Mouse (Mus musculus) intestine, postnatal 0 days (tissue): ENCODE measurements at regions not wholly inside any gene's neighbourhood (a gene's known extent, or its start where the extent isn't known, plus 50 kb on each side); places are given as distances from the start of the nearest gene placed in this dataset.
A peak's percentile ranks its signal among the peaks of the same experiment; 100 is the strongest.

Source experiments
- ATAC-seq: fragments of 200-750 bp; cut with Nextera tagmentation; 2 replicates; pipeline ENCODE4 v1.8.0; 2017; ENCODE audit warnings: mild to moderate bottlenecking, moderate TSS enrichment, moderate library complexity
- H3K27ac ChIP-seq: fragments of 300-500 bp; sonication (generic); 2 replicates; pipeline ENCODE4 v1.5.1; 2014; ENCODE audit warnings: mild to moderate bottlenecking, low read depth, low read length, moderate library complexity
- H3K27me3 ChIP-seq: fragments of 300-500 bp; sonication (generic); replicated peaks from 2 replicates; pipeline ENCODE4 v1.6.1; 2014; ENCODE audit warnings: low read length, mixed read lengths; ENCODE audit not compliant: control insufficient read depth, insufficient read depth
- H3K36me3 ChIP-seq: fragments of 300-500 bp; sonication (generic); 2 replicates; pipeline ENCODE4 v1.6.1; 2014; ENCODE audit warnings: mild to moderate bottlenecking, moderate library complexity; ENCODE audit not compliant: control insufficient read depth, insufficient read depth
- H3K4me1 ChIP-seq: fragments of 300-500 bp; sonication (generic); replicated peaks from 2 replicates; pipeline ENCODE4 v1.6.1; 2014; ENCODE audit warnings: antibody characterized with exemption, low read length, mixed read lengths; ENCODE audit not compliant: control insufficient read depth, insufficient read depth
- H3K4me2 ChIP-seq: fragments of 300-500 bp; sonication (generic); replicated peaks from 2 replicates; pipeline ENCODE4 v1.6.1; 2014; ENCODE audit warnings: low read depth, mild to moderate bottlenecking, moderate library complexity
- H3K4me3 ChIP-seq: fragments of 300-500 bp; sonication (generic); 2 replicates; pipeline ENCODE4 v1.5.1; 2014; ENCODE audit warnings: low read depth, low read length
- H3K9ac ChIP-seq: fragments of 300-500 bp; sonication (generic); 2 replicates; pipeline ENCODE4 v1.6.1; 2014; ENCODE audit warnings: mild to moderate bottlenecking, low read depth, low read length
- H3K9me3 ChIP-seq: fragments of 300-500 bp; sonication (generic); 2 replicates; pipeline ENCODE4 v1.6.1; 2016; ENCODE audit warnings: mixed run types; ENCODE audit not compliant: control insufficient read depth
- CTCF ChIP-seq: sonication (generic); IDR thresholded peaks from 2 replicates; pipeline ENCODE4 v1.5.1; 2016; ENCODE audit warnings: low read depth, mild to moderate bottlenecking, control low read depth, antibody characterized with exemption, moderate library complexity
- WGBS: fragments of 180-500 bp; shearing (Covaris S2); extraction: QIAGEN DNeasy Blood & Tissue Kit; methylation state at CpG from one replicate; pipeline ENCODE4 v1.1.7; 2014; 5-methylcytosine and 5-hydroxymethylcytosine counted together

DNA sequence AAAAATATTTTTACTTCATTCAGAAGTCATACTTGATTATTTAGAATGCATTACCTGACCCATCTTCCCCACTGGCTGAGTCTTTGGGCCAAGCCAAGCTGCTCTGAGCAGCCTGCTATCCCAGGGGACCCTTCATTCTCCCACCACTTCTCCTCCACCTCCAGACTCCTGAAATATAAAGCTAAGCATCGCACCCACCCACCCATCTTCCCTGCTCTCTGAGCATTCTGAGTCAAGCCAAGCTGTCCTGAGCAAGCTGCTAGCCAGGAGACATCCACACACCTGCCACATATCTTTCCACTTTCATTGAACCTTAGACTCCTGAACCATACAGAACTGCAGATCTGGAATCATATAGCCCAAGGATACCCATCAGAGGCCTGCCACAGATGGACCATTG lies 1456.2 kb upstream of the Adam24 start:
- H3K9ac ChIP-seq, result no peak overlapping the region
- ATAC-seq, result no peak
- no peak overlapping the region for H3K27ac ChIP-seq
- H3K4me1 ChIP-seq, result no peaks in the 10 kb centered on the region
- H3K9me3 ChIP-seq, result no peaks in the 10 kb centered on the region
- TF ChIP-seq CTCF, result no peak
- WGBS, result 79% methylated on average over 1 of the region's 1 CpGs
- no peaks in the 10 kb centered on the region for H3K36me3 ChIP-seq
- no peak overlapping the region for H3K4me3 ChIP-seq
- H3K27me3 ChIP-seq, result no peaks in the 10 kb centered on the region
- no peak overlapping the region for H3K4me2 ChIP-seq

DNA sequence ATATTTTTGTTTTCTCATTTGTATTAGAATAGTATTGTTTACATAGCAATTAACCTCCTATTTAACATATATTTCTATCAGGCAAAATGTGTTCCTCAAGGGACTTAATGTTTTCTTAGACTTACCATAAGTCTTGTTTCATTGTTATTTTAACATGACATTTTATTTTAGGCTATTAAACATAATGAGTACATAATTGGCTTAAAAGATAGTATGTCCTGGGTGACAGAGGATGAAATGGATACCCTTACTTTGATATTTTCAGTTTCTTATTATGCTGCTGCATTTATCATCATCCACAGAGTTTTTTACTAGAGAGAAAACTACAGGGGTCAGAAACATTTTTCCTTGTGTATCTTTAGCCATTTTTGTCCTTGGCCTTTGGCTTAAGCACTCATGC lies 1447.6 kb upstream of the Adam24 start:
- H3K27me3 ChIP-seq, result no peaks in the 10 kb centered on the region
- H3K4me2 ChIP-seq, result no peak overlapping the region
- no peaks in the 10 kb centered on the region for H3K4me1 ChIP-seq
- no peak for TF ChIP-seq CTCF
- H3K36me3 ChIP-seq, result no peaks in the 10 kb centered on the region
- H3K4me3 ChIP-seq, result no peak overlapping the region
- no peaks in the 10 kb centered on the region for H3K9me3 ChIP-seq
- no peak for ATAC-seq
- H3K9ac ChIP-seq, result no peak overlapping the region
- no peak overlapping the region for H3K27ac ChIP-seq

DNA sequence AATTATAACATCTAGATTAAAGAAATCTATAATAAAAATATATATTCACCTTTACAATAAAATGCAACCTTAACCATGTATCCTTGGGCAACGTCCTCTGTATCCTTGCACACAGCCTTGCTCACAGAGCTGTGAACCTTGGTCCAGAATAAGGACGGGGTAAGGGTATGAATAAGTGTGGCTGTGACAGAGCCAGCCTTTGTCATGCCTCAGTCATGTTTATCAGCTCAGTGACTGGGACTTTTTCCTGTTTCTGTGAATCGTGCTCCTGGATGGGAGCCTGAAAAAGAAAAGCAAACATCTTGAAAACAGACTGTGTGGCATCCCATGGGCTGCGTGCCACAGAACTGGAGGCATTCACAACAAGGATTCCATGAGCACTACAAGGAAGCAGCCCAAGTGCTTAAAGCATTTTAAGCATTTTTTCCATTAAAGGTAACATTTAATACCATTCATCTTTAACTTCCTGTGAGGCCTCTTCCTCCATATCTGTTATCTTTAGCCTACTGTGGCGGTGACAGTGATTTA lies 1405.8 kb upstream of the Adam24 start:
- Histone ChIP-seq H3K9me3 (no peaks in the 10 kb centered on the region), H3K27me3 (no peaks in the 10 kb centered on the region), H3K27ac (no peak overlapping the region), H3K36me3 (no peaks in the 10 kb centered on the region), H3K9ac (no peak overlapping the region), H3K4me1 (no peaks in the 10 kb centered on the region), H3K4me2 (no peak overlapping the region), H3K4me3 (no peak overlapping the region)
- 55% methylated on average over 5 of the region's 5 CpGs for WGBS
- no peak for TF ChIP-seq CTCF
- ATAC-seq, result no peak

DNA sequence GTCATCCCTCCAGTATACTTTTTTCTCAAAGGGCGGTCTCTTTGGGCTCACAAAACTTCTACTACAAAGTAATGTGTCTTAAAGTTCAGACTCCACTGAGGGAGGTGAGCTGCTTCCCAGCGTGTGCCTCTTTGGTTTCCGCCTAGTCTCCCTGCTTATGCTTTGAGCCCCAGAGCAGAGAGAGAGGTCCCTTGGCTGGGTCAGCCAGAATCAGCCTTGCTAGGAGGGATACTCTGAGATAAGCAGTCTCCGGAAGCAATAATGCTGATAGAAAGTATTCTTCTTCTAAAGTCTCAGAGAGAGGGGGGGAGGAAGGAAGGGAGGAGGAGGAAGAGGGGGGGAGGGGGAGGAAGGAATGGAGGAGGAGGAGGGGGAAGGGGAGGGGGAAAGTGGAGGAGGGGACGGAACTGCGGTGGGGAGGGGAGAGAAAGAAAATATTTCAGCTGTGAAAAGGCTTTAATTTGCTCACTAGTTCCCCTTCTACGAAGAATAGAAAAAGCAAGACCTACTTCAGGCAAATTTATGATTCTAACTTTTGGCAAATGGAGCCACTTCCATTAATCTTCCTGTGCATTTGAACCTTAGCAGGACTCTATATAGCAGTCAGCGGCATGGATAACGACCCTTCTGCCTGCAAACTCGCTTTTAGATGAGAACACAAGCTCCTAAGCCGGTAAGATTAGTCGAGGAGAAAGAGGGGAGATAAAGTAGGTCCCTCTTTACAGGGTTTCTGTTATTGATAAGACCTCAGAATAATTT lies 1377.2 kb upstream of the Adam24 start:
- no peaks in the 10 kb centered on the region for H3K9me3 ChIP-seq
- ATAC-seq, result no peak
- no peaks in the 10 kb centered on the region for H3K4me1 ChIP-seq
- H3K4me3 ChIP-seq, result no peak overlapping the region
- H3K27me3 ChIP-seq, result no peaks in the 10 kb centered on the region
- no peak overlapping the region for H3K27ac ChIP-seq
- WGBS, result 13% methylated on average over 12 of the region's 12 CpGs
- H3K36me3 ChIP-seq, result no peaks in the 10 kb centered on the region
- H3K9ac ChIP-seq, result no peak overlapping the region
- peak overlapping the region; percentile 24; the same call in 1 of the 2 replicates for H3K4me2 ChIP-seq
- no peak for TF ChIP-seq CTCF

DNA sequence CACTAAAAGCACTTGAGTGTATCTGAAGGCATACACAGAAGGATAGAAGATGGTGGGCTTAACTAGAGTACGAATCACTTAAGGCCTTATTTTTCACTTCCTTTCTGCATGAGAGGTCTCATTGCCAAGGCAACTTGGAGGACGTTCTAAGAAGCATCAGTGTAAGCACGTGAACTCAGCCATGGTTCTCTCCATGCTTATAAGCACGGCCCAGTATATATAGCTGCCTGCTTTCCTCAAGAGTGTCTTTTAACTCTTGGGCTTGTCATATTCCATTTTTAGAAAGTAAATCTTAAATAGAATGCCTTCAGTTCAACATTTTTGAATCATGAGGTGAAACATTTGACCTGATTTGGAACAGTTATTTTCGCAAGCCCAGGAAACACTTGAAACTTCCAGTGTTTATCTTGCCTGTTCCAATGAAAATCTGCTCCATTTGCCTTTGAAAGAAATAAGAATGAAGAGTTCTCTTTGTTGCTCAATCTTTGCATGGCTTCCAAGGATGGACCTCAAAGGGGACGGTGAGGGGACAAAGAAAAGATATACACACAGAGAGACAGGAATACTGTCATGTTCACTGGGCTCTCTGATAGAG lies 1371.0 kb upstream of the Adam24 start:
- no peak for TF ChIP-seq CTCF
- H3K9me3 ChIP-seq, result no peaks in the 10 kb centered on the region
- ATAC-seq, result no peak

DNA sequence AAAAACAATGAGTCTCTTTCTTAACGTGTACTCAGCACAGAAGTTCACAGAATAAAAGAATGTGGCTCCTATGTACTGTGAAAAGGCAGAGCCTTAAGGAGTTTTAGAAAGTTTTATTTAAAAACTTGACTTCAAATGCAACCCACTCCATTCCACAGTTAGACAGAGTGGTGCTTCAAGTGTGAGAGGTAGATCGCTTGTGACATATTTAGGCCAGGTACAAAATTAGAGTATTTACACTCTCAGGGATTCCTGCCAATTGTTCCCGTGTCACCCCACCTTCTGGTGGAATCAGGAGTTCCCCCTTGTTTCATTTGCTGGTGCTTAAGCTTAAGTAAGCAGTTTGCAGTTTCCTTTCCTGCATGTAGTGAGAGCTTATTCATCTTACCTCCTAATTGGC lies 1361.0 kb upstream of the Adam24 start:
- H3K27ac ChIP-seq, result no peak overlapping the region
- no peaks in the 10 kb centered on the region for H3K4me1 ChIP-seq
- no peaks in the 10 kb centered on the region for H3K9me3 ChIP-seq
- no peak overlapping the region for H3K4me3 ChIP-seq
- no peak overlapping the region for H3K4me2 ChIP-seq
- ATAC-seq, result no peak
- no peaks in the 10 kb centered on the region for H3K36me3 ChIP-seq
- no peaks in the 10 kb centered on the region for H3K27me3 ChIP-seq
- TF ChIP-seq CTCF, result no peak
- WGBS, result 52% methylated on average over 3 of the region's 3 CpGs
- H3K9ac ChIP-seq, result no peak overlapping the region

More for the DNA sequence above, 1371.0 kb upstream of the Adam24 start:
- Histone ChIP-seq H3K4me1 (no peaks in the 10 kb centered on the region), H3K9ac (no peak overlapping the region), H3K27me3 (no peaks in the 10 kb centered on the region), H3K27ac (no peak overlapping the region), H3K36me3 (no peaks in the 10 kb centered on the region), H3K4me2 (no peak overlapping the region), H3K4me3 (no peak overlapping the region)
- 73% methylated on average over 6 of the region's 6 CpGs for WGBS
